Comparison of ENCODE assay signal across 8 mouse cellular contexts in the genomic region with DNA sequence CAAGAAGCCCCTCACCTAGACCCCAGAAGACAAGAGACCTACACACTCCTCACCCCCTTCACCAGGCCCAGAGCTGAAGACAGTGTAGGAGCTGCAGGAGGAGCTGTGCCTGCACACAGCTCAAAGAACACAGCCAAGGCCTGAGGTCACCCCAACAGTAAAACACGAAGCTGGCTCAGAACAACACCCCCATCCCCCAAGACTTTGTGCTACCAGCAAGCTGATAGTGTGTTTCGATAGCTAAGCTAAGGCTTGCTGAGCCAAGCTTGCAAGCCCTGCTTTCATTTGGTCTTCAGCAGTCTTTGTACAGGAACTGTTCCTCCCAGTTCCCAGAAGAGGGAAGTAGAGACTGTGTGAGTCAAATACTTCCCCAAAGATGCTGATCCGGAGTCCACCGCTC. TPM values are rescaled to one million over a fixed set of nuclear protein-coding genes. Genes with fewer than 3 reads are reported as not detected.
DNase-seq lines count a peak whose midpoint lies in the region; ATAC-seq and TF ChIP-seq lines count a peak whose summit lies in the region.

No protein-coding gene starts in this region.

- no peak overlapping the region for H3K9ac ChIP-seq in lung, embryonic 16.5 days (ENCODE audit: low read length)

- ATAC-seq in lung, embryonic 16.5 days (ENCODE audit: low read depth) = 0 out of 2 replicates have a peak, but pooled peaks have one; percentile 23

- no peak for TF ChIP-seq POLR2A in kidney, adult 2 months (IDR thresholded peaks at IDR 0.05; ENCODE audit: low read depth, low read length)

- no peak overlapping the region for H3K4me2 ChIP-seq in lung, embryonic 16.5 days (ENCODE audit: low read depth, low read length)

- no peaks in the 10 kb centered on the region for H3K27me3 ChIP-seq in kidney, adult 2 months (replicated peaks; ENCODE audit: control insufficient read depth, insufficient read depth, low read length)
- H3K27me3 ChIP-seq in lung, embryonic 16.5 days (ENCODE audit: control insufficient read depth, insufficient read depth, low read depth, low read length) = no peaks in the 10 kb centered on the region
- H3K27me3 ChIP-seq in hindbrain, embryonic 10.5 days (ENCODE audit: insufficient read depth, poor library complexity, severe bottlenecking) = no peaks in the 10 kb centered on the region
- no peaks in the 10 kb centered on the region for H3K27me3 ChIP-seq in midbrain, embryonic 10.5 days (ENCODE audit: low read depth, poor library complexity, severe bottlenecking)

- H3K4me3 ChIP-seq in kidney, adult 2 months (ENCODE audit: insufficient read depth, low read depth, low read length) = no peak overlapping the region
- no peak overlapping the region for H3K4me3 ChIP-seq in lung, embryonic 16.5 days (ENCODE audit: low read length)
- no peak overlapping the region for H3K4me3 ChIP-seq in hindbrain, embryonic 10.5 days
- no peak overlapping the region for H3K4me3 ChIP-seq in midbrain, embryonic 10.5 days

- 0 out of 2 replicates have a peak, but pooled peaks have one; percentile 23 for TF ChIP-seq CTCF in kidney, adult 2 months (conservative IDR thresholded peaks at IDR 0.05; ENCODE audit: insufficient read depth, insufficient read length, low read depth, low read length)

- 0 out of 2 replicates have a peak overlapping the region, but pooled peaks have one; percentile 16 for H3K27ac ChIP-seq in kidney, adult 2 months (ENCODE audit: insufficient read depth, low read depth, low read length)
- no peak overlapping the region for H3K27ac ChIP-seq in lung, embryonic 16.5 days (ENCODE audit: low read length)
- no peak overlapping the region for H3K27ac ChIP-seq in hindbrain, embryonic 10.5 days
- no peak overlapping the region for H3K27ac ChIP-seq in midbrain, embryonic 10.5 days (replicated peaks)

- no peaks in the 10 kb centered on the region for H3K36me3 ChIP-seq in kidney, adult 2 months (ENCODE audit: control insufficient read depth, insufficient read depth, low read length)
- H3K36me3 ChIP-seq in lung, embryonic 16.5 days (ENCODE audit: control insufficient read depth, insufficient read depth, low read length) = no peaks in the 10 kb centered on the region
- no peaks in the 10 kb centered on the region; the same call in 1 of the 2 replicates for H3K36me3 ChIP-seq in hindbrain, embryonic 10.5 days
- no peaks in the 10 kb centered on the region for H3K36me3 ChIP-seq in midbrain, embryonic 10.5 days

- peak; percentile 29 for DNase-seq in kidney, adult 2 months
- DNase-seq in kidney, postnatal 25 days = no peak
- DNase-seq in CD4-positive, CD25-positive, alpha-beta regulatory T cell, adult 2 months (ENCODE audit: low read depth, low spot score) = peak; percentile 37
- peak; percentile 65 for DNase-seq in brain, adult 2 months (ENCODE audit: low read depth, low spot score)
- no peak for DNase-seq in cerebellum, adult 18-20 months
- no peak for DNase-seq in hindbrain, embryonic 10.5 days (ENCODE audit: low spot score)
- no peak for DNase-seq in midbrain, embryonic 10.5 days (ENCODE audit: low spot score)

- no peaks in the 10 kb centered on the region for H3K9me3 ChIP-seq in lung, embryonic 16.5 days (ENCODE audit: control insufficient read depth, low read length)
- H3K9me3 ChIP-seq in hindbrain, embryonic 10.5 days = no peaks in the 10 kb centered on the region
- no peaks in the 10 kb centered on the region for H3K9me3 ChIP-seq in midbrain, embryonic 10.5 days (replicated peaks)

- 33% methylated on average over 4 of the region's 4 CpGs for WGBS in kidney, adult 2 months
- WGBS in lung, embryonic 16.5 days = 56% methylated on average over 4 of the region's 4 CpGs
- WGBS in hindbrain, embryonic 10.5 days = 81% methylated on average over 4 of the region's 4 CpGs
- 85% methylated on average over 4 of the region's 4 CpGs for WGBS in midbrain, embryonic 10.5 days

- H3K4me1 ChIP-seq in kidney, adult 2 months (ENCODE audit: control insufficient read depth, insufficient read depth, low read length) = peaks cover 6% of the 10 kb centered on the region; the same call in 1 of the 2 replicates
- H3K4me1 ChIP-seq in lung, embryonic 16.5 days (replicated peaks; ENCODE audit: control insufficient read depth, insufficient read depth, low read length) = no peaks in the 10 kb centered on the region
- no peaks in the 10 kb centered on the region for H3K4me1 ChIP-seq in hindbrain, embryonic 10.5 days (replicated peaks)
- H3K4me1 ChIP-seq in midbrain, embryonic 10.5 days = peaks cover 7% of the 10 kb centered on the region; the same call in 1 of the 2 replicates

RNA-seq across cellular contexts. Expression of a gene that starts 7.7 kb away (rescaled TPM):
- 10.1 and 10.9 TPM in 2 replicates for polyA plus RNA-seq in kidney, adult 2 months (2012; rRNA removed)
- polyA plus RNA-seq in lung, embryonic 16.5 days (2015; fragmentation: Nextera tagmentation; extraction: Ambion mirVana) = 7.1 TPM in 2 replicates
- polyA plus RNA-seq in hindbrain, embryonic 10.5 days (2016; fragmentation: Nextera tagmentation; extraction: Ambion mirVana) = 7.3 and 9.3 TPM in 2 replicates
- 7.0 TPM in 2 replicates for polyA plus RNA-seq in midbrain, embryonic 10.5 days (2016; fragmentation: Nextera tagmentation; extraction: Ambion mirVana)

RNA-seq across cellular contexts. Expression of a gene that starts 46.8 kb away (rescaled TPM):
- 9.1 and 10.0 TPM in 2 replicates for polyA plus RNA-seq in kidney, adult 2 months (2012; rRNA removed)
- 9.0 and 9.6 TPM in 2 replicates for polyA plus RNA-seq in lung, embryonic 16.5 days (2015; fragmentation: Nextera tagmentation; extraction: Ambion mirVana)
- polyA plus RNA-seq in hindbrain, embryonic 10.5 days (2016; fragmentation: Nextera tagmentation; extraction: Ambion mirVana) = 11.7 and 13.4 TPM in 2 replicates
- polyA plus RNA-seq in midbrain, embryonic 10.5 days (2016; fragmentation: Nextera tagmentation; extraction: Ambion mirVana) = 11.8 and 12.3 TPM in 2 replicates

RNA-seq across cellular contexts. Expression of a gene that starts 57.5 kb away (rescaled TPM):
- 17.5 and 19.9 TPM in 2 replicates for polyA plus RNA-seq in kidney, adult 2 months (2012; rRNA removed)
- 6.2 and 6.7 TPM in 2 replicates for polyA plus RNA-seq in lung, embryonic 16.5 days (2015; fragmentation: Nextera tagmentation; extraction: Ambion mirVana)
- polyA plus RNA-seq in hindbrain, embryonic 10.5 days (2016; fragmentation: Nextera tagmentation; extraction: Ambion mirVana) = 5.3 and 5.5 TPM in 2 replicates
- polyA plus RNA-seq in midbrain, embryonic 10.5 days (2016; fragmentation: Nextera tagmentation; extraction: Ambion mirVana) = 5.9 and 6.3 TPM in 2 replicates

RNA-seq across cellular contexts. Expression of a gene that starts 57.6 kb away (rescaled TPM):
- polyA plus RNA-seq in kidney, adult 2 months (2012; rRNA removed) = 4.3 and 4.4 TPM in 2 replicates
- polyA plus RNA-seq in lung, embryonic 16.5 days (2015; fragmentation: Nextera tagmentation; extraction: Ambion mirVana) = 14.4 and 17.1 TPM in 2 replicates
- polyA plus RNA-seq in hindbrain, embryonic 10.5 days (2016; fragmentation: Nextera tagmentation; extraction: Ambion mirVana) = 22.5 and 25.9 TPM in 2 replicates
- polyA plus RNA-seq in midbrain, embryonic 10.5 days (2016; fragmentation: Nextera tagmentation; extraction: Ambion mirVana) = 29.1 and 29.4 TPM in 2 replicates

Comparison
In these comparisons a context has a peak if more than half of its experiments do, and no peak if none do; other contexts are left out.
1. DNase-seq: peak in kidney, adult 2 months (single experiment), CD4-positive, CD25-positive, alpha-beta regulatory T cell, adult 2 months (single experiment) and brain, adult 2 months (single experiment); none in kidney, postnatal 25 days (0 of 2), cerebellum, adult 18-20 months (0 of 2), hindbrain, embryonic 10.5 days (single experiment) and midbrain, embryonic 10.5 days (single experiment).